Mouse (Mus musculus) G1E (cell line): Measurements from ENCODE around the gene Tubb5.

Experiments
- CTCF ChIP-seq: IDR thresholded peaks from 2 replicates; pipeline ENCODE4 v1.5.1; 2012; ENCODE audit warnings: low read depth, low read length, inconsistent platforms, mixed read lengths
- GATA1 ChIP-seq: IDR thresholded peaks from 2 replicates; pipeline ENCODE4 v1.6.1; 2012; ENCODE audit warnings: borderline replicate concordance, low read length, inconsistent platforms, mixed read lengths

- no peak for TF ChIP-seq CTCF
- no peak for TF ChIP-seq GATA1
Observed at GRCm38 (mm10) chr17:35822964-35823937, 14.9 kb downstream of the Tubb5 start, which contains the start of gene Flot1.
